Mouse (Mus musculus) midbrain, embryonic 11.5 days (tissue): ENCODE measurements at regions not wholly inside any gene's neighbourhood (a gene's known extent, or its start where the extent isn't known, plus 50 kb on each side); places are given as distances from the start of the nearest gene placed in this dataset.
A peak's percentile ranks its signal among the peaks of the same experiment; 100 is the strongest.

Source experiments
- ATAC-seq: fragments of 200-750 bp; cut with Nextera tagmentation; 2 replicates; pipeline ENCODE4 v1.8.0; 2017; ENCODE audit warnings: moderate TSS enrichment, moderate library complexity; ENCODE audit not compliant: low FRiP score
- DNase-seq: peaks from one replicate; pipeline ENCODE4 v3.0.0; 2015; ENCODE audit warnings: low spot score; ENCODE audit errors: missing footprints
- H3K27ac ChIP-seq: fragments of 300-500 bp; sonication (generic); 2 replicates; pipeline ENCODE4 v1.5.1; 2014; ENCODE audit warnings: low read depth, low read length
- H3K27me3 ChIP-seq: fragments of 300-500 bp; sonication (generic); 2 replicates; pipeline ENCODE4 v1.6.1; 2014; ENCODE audit warnings: mild to moderate bottlenecking, low read length, moderate library complexity, mixed read lengths; ENCODE audit not compliant: control insufficient read depth, insufficient read depth
- H3K36me3 ChIP-seq: fragments of 300-500 bp; sonication (generic); 2 replicates; pipeline ENCODE4 v1.6.1; 2014; ENCODE audit warnings: mild to moderate bottlenecking, low read length, moderate library complexity, mixed read lengths; ENCODE audit not compliant: control insufficient read depth, insufficient read depth
- H3K4me1 ChIP-seq: fragments of 300-500 bp; sonication (generic); 2 replicates; pipeline ENCODE4 v1.6.1; 2014; ENCODE audit warnings: low read length; ENCODE audit not compliant: control insufficient read depth, insufficient read depth
- H3K4me2 ChIP-seq: fragments of 300-500 bp; sonication (generic); 2 replicates; pipeline ENCODE4 v1.6.1; 2014; ENCODE audit warnings: mild to moderate bottlenecking, moderate library complexity
- H3K4me3 ChIP-seq: fragments of 300-500 bp; sonication (generic); 2 replicates; pipeline ENCODE4 v1.5.1; 2014; ENCODE audit warnings: low read depth, low read length
- H3K9ac ChIP-seq: fragments of 300-500 bp; sonication (generic); 2 replicates; pipeline ENCODE4 v1.6.1; 2014; ENCODE audit warnings: low read length
- H3K9me3 ChIP-seq: fragments of 300-500 bp; sonication (generic); 2 replicates; pipeline ENCODE4 v1.6.1; 2016; ENCODE audit warnings: low read length; ENCODE audit not compliant: control insufficient read depth
- WGBS: fragments of 180-500 bp; shearing (Covaris S2); extraction: QIAGEN DNeasy Blood & Tissue Kit; methylation state at CpG from one replicate; pipeline ENCODE4 v1.1.7; 2014; 5-methylcytosine and 5-hydroxymethylcytosine counted together

- no peak overlapping the region for H3K27ac ChIP-seq
- H3K9ac ChIP-seq, result no peak overlapping the region
- 75% methylated on average over 3 of the region's 3 CpGs for WGBS
- no peaks in the 10 kb centered on the region for H3K4me1 ChIP-seq
- no peak for DNase-seq
- H3K4me3 ChIP-seq, result no peak overlapping the region
- H3K4me2 ChIP-seq, result no peak overlapping the region
- no peaks in the 10 kb centered on the region for H3K36me3 ChIP-seq
- H3K27me3 ChIP-seq, result no peaks in the 10 kb centered on the region
- no peaks in the 10 kb centered on the region for H3K9me3 ChIP-seq
- no peak for ATAC-seq
Observed at GRCm38 (mm10) chr5:99165807-99166360, 128.7 kb upstream of the Prkg2 start.

GRCm38 (mm10) chr5:99157973-99158372, 120.8 kb upstream of the Prkg2 start:
- Histone ChIP-seq H3K4me3 (no peak overlapping the region), H3K36me3 (no peaks in the 10 kb centered on the region), H3K9ac (no peak overlapping the region), H3K27me3 (no peaks in the 10 kb centered on the region), H3K27ac (no peak overlapping the region), H3K9me3 (no peaks in the 10 kb centered on the region), H3K4me2 (no peak overlapping the region), H3K4me1 (no peaks in the 10 kb centered on the region)
- 11% methylated on average over 1 of the region's 1 CpGs for WGBS
- ATAC-seq, result no peak
- DNase-seq, result peak; percentile 92

DNA sequence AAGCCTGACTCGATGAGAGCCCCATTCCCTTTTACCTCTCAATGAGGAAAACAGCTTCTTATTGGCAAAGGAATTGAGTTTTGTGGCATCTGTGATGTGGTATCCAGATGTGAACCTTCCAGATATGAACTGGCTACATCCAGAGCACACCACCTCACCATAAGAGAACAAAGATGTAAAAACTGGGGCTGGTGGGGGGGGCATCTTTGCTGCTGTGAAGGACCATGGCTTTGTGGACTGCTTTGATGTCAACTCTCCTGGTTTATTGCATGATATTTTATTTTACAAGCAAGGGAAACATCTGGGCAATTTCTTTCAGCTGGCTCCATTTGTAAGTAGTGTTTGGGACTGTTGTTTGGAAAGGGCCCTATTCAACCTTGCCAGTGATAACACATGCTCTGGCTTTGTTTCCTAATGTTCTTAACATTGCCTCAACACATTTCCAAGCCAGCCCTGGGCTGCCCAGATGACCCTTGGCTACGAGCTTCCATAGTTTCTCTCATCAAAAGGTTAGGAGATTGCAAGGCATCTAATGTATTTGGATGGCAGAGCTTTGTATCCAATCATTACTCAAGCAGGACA, 116.2 kb upstream of the Prkg2 start:
- no peak overlapping the region for H3K27ac ChIP-seq
- H3K27me3 ChIP-seq, result no peaks in the 10 kb centered on the region
- DNase-seq (no peak), ATAC-seq (no peak)
- no peaks in the 10 kb centered on the region for H3K9me3 ChIP-seq
- H3K4me2 ChIP-seq, result no peak overlapping the region
- H3K4me1 ChIP-seq, result no peaks in the 10 kb centered on the region
- 69% methylated on average over 2 of the region's 2 CpGs for WGBS
- no peak overlapping the region for H3K9ac ChIP-seq
- no peaks in the 10 kb centered on the region for H3K36me3 ChIP-seq
- H3K4me3 ChIP-seq, result no peak overlapping the region

DNA sequence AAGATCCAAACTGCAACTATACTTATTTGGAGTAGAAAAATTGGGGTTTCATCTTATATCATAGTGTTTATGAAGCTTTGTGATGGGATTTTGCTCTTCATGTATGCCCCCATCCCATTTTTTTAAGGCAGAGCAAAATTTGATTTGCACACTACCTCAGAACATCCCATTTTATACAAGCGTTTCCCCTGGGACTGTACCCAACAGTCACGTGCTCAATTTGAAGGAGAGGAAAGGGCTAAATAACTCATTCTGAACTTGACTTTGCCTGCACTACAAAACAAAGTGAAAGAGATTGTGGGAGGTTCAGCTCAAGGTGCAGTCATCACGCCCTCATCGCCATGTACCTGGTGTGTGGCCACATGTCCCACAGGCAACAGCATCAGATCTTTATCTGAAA, 115.1 kb upstream of the Prkg2 start:
- Histone ChIP-seq H3K4me2 (no peak overlapping the region), H3K27ac (no peak overlapping the region), H3K9ac (no peak overlapping the region), H3K9me3 (no peaks in the 10 kb centered on the region), H3K27me3 (no peaks in the 10 kb centered on the region), H3K4me3 (no peak overlapping the region), H3K36me3 (no peaks in the 10 kb centered on the region), H3K4me1 (no peaks in the 10 kb centered on the region)
- ATAC-seq (no peak), DNase-seq (no peak)
- 91% methylated on average over 4 of the region's 4 CpGs for WGBS

- no peaks in the 10 kb centered on the region for H3K4me1 ChIP-seq
- H3K27me3 ChIP-seq, result no peaks in the 10 kb centered on the region
- H3K9me3 ChIP-seq, result no peaks in the 10 kb centered on the region
- H3K4me2 ChIP-seq, result no peak overlapping the region
- WGBS, result 9% methylated on average over 1 of the region's 1 CpGs
- no peak overlapping the region for H3K4me3 ChIP-seq
- no peak overlapping the region for H3K9ac ChIP-seq
- H3K36me3 ChIP-seq, result no peaks in the 10 kb centered on the region
- no peak overlapping the region for H3K27ac ChIP-seq
- ATAC-seq (no peak), DNase-seq (no peak)
Observed at GRCm38 (mm10) chr5:99149904-99150303, 112.8 kb upstream of the Prkg2 start.

- H3K36me3 ChIP-seq, result no peaks in the 10 kb centered on the region
- 76% methylated on average over 2 of the region's 2 CpGs for WGBS
- H3K4me1 ChIP-seq, result peaks cover 2% of the 10 kb centered on the region; the same call in 1 of the 2 replicates
- no peak overlapping the region for H3K4me2 ChIP-seq
- no peak for DNase-seq
- H3K4me3 ChIP-seq, result no peak overlapping the region
- H3K9ac ChIP-seq, result no peak overlapping the region
- no peaks in the 10 kb centered on the region for H3K9me3 ChIP-seq
- ATAC-seq, result no peak
- H3K27ac ChIP-seq, result no peak overlapping the region
- no peaks in the 10 kb centered on the region for H3K27me3 ChIP-seq
Observed at GRCm38 (mm10) chr5:99132670-99133069, 95.5 kb upstream of the Prkg2 start.

GRCm38 (mm10) chr5:99128628-99129027, 91.5 kb upstream of the Prkg2 start:
- Histone ChIP-seq H3K9me3 (no peaks in the 10 kb centered on the region), H3K27ac (no peak overlapping the region), H3K27me3 (no peaks in the 10 kb centered on the region), H3K4me3 (no peak overlapping the region), H3K9ac (no peak overlapping the region), H3K4me2 (no peak overlapping the region), H3K36me3 (no peaks in the 10 kb centered on the region), H3K4me1 (peaks cover 2% of the 10 kb centered on the region; the same call in 1 of the 2 replicates)
- DNase-seq (no peak), ATAC-seq (no peak)
- WGBS, result 47% methylated on average over 6 of the region's 6 CpGs

DNA sequence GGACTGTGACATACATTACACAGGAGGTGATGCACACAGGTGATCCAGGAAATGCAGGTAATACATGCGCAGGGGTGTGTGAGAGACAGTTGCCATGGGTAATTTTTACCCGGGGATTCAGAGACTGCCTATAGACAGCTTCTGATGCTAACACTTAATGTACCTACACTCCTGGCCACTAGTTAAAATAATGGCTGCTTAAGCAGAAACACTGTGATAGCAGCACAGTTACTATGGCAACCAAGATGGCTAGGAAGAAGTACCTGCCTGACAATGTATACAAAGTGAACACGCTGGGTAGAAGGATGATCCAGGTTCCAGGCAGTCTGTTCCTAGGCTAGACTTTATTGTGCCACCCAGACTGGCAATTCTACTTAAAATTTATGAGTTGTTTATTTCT, 88.3 kb upstream of the Prkg2 start:
- H3K9ac ChIP-seq, result no peak overlapping the region
- H3K9me3 ChIP-seq, result no peaks in the 10 kb centered on the region
- H3K36me3 ChIP-seq, result no peaks in the 10 kb centered on the region
- no peak overlapping the region for H3K27ac ChIP-seq
- 0 out of 2 replicates have a peak, but pooled peaks cover 2% of the 10 kb centered on the region for H3K4me1 ChIP-seq
- ATAC-seq, result no peak
- H3K4me2 ChIP-seq, result no peak overlapping the region
- WGBS, result 87% methylated on average over 3 of the region's 3 CpGs
- H3K4me3 ChIP-seq, result no peak overlapping the region
- no peaks in the 10 kb centered on the region for H3K27me3 ChIP-seq
- DNase-seq, result no peak

DNA sequence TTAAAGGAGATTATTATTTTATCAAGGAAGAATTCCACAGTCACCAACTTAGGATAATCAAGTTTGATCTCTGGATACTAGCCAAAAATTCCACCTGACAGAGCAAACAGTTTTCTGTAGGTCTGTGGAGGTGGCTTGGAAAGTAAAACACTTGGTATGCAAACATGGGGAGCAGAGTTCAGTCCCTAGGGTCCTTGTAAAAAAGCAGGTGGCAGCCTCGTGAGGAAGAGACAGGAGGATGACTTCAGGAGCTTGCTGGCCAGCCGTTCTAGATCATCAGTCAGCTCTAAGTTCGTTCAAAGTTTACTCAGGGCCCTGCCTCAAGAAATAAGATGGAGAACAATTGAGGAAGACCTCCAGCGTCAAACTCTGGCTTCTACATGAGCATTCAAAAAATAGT, 74.6 kb upstream of the Prkg2 start:
- Histone ChIP-seq H3K27ac (no peak overlapping the region), H3K9me3 (no peaks in the 10 kb centered on the region), H3K9ac (no peak overlapping the region), H3K36me3 (no peaks in the 10 kb centered on the region), H3K4me2 (no peak overlapping the region), H3K4me1 (no peaks in the 10 kb centered on the region), H3K27me3 (no peaks in the 10 kb centered on the region), H3K4me3 (no peak overlapping the region)
- DNase-seq (no peak), ATAC-seq (no peak)
- WGBS, result 87% methylated on average over 4 of the region's 4 CpGs
